Mouse (Mus musculus): ENCODE data around the gene Ep300. TPM values are rescaled to one million over a fixed set of nuclear protein-coding genes. Genes with fewer than 3 reads are reported as not detected.
"Not testable (repeated sequence)": the region's sequence is repeated elsewhere in the genome, so short reads cannot be mapped to it uniquely, and the experiment has no call there.

Ep300 gene
- total and polyA plus RNA-seq, 3 experiments = 26.4 to 232 (median 34.3) TPM

- Histone ChIP-seq H3K9me3 (replicated peaks) (no peaks in the 10 kb centered on the region), H3K4me1 (ENCODE audit: insufficient read depth, low read depth, low read length) (peaks cover 18% of the 10 kb centered on the region), H3K36me3 (replicated peaks) (peaks cover 33% of the 10 kb centered on the region), H3K27me3 (ENCODE audit: insufficient read depth, low read length) (peaks cover 23% of the 10 kb centered on the region), H3K4me3 (ENCODE audit: low read depth, low read length) (no peak overlapping the region)
- no peak for TF ChIP-seq GATA1 (IDR thresholded peaks at IDR 0.05; ENCODE audit: borderline replicate concordance, low read length)
- no peak for TF ChIP-seq POLR2AphosphoS5 (IDR thresholded peaks at IDR 0.05; ENCODE audit: insufficient replicate concordance, low read depth, low read length)
- no peak for TF ChIP-seq TAL1 (conservative IDR thresholded peaks at IDR 0.05; ENCODE audit: low read depth, low read length)
- TF ChIP-seq GATA2 (IDR thresholded peaks at IDR 0.05; ENCODE audit: borderline replicate concordance, low read depth, low read length) = no peak
- no peak for TF ChIP-seq CTCF (IDR thresholded peaks at IDR 0.05; ENCODE audit: low read depth, low read length)
- DNase-seq (ENCODE audit: low spot score) (no peak), ATAC-seq (ENCODE audit: extremely low read depth, insufficient number of reproducible peaks, low FRiP score, poor library complexity, severe bottlenecking) (no peak)
Measured at GRCm38 (mm10) chr15:81700161-81700560, 115.0 kb downstream of the Ep300 start.

DNA sequence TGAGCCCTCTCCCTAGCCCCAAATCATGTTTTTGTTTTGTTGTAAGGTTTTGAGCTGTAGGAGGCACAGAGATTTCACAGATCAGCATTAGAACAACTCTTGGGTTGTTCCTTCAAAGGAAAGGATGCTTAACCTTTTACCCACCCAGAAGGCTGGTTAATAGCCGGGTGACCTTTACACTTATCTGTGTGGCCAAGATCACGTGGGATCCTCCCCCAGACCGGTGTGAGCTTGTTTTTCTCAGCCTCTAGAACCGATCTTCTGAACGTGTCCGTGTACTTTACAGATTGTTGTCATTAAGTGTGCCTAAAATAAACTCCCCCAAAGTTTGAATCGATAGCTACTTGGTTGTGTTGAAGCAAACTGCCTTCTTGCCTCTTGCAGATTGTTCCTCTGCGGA is 115.5 kb downstream of the Ep300 start:
- Histone ChIP-seq H3K9me3 (replicated peaks) (no peaks in the 10 kb centered on the region), H3K4me1 (ENCODE audit: insufficient read depth, low read depth, low read length) (peaks cover 22% of the 10 kb centered on the region), H3K4me3 (ENCODE audit: low read depth, low read length) (no peak overlapping the region), H3K36me3 (replicated peaks) (peaks cover 37% of the 10 kb centered on the region), H3K27me3 (ENCODE audit: insufficient read depth, low read length) (peaks cover 20% of the 10 kb centered on the region)
- DNase-seq (ENCODE audit: low spot score) (no peak), ATAC-seq (ENCODE audit: extremely low read depth, insufficient number of reproducible peaks, low FRiP score, poor library complexity, severe bottlenecking) (no peak)
- TF ChIP-seq POLR2AphosphoS5 (IDR thresholded peaks at IDR 0.05; ENCODE audit: insufficient replicate concordance, low read depth, low read length) (no peak), GATA1 (IDR thresholded peaks at IDR 0.05; ENCODE audit: borderline replicate concordance, low read length) (no peak), CTCF (IDR thresholded peaks at IDR 0.05; ENCODE audit: low read depth, low read length) (no peak), GATA2 (IDR thresholded peaks at IDR 0.05; ENCODE audit: borderline replicate concordance, low read depth, low read length) (no peak), TAL1 (conservative IDR thresholded peaks at IDR 0.05; ENCODE audit: low read depth, low read length) (no peak)

DNA sequence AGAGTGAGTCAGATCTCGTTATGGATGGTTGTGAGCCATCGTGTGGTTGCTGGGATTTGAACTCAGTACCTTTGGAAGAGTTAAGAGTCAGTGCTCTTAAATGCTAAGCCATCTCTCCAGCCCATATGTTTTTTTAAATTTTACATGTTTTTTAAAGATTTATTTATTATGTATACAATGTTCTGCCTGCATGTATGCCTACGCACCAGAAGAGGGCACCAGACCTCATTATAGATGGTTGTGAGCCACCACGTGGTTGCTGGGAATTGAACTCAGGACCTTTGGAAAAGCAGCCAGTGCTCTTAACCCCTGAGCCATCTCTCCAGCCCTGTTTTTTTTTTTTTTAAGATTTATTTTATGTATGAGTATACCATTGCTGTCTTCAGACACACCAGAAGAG is 116.2 kb downstream of the Ep300 start:
- Histone ChIP-seq H3K4me1 (ENCODE audit: insufficient read depth, low read depth, low read length) (peaks cover 18% of the 10 kb centered on the region), H3K36me3 (replicated peaks) (peaks cover 45% of the 10 kb centered on the region), H3K27me3 (ENCODE audit: insufficient read depth, low read length) (peaks cover 13% of the 10 kb centered on the region)
- ATAC-seq (ENCODE audit: extremely low read depth, insufficient number of reproducible peaks, low FRiP score, poor library complexity, severe bottlenecking); H3K9me3 ChIP-seq (replicated peaks); H3K4me3 ChIP-seq (ENCODE audit: low read depth, low read length); DNase-seq (ENCODE audit: low spot score): not testable (repeated sequence)

Other genes starting within 250 kb of the Ep300 start
- 41.5 and 50.9 TPM in 2 replicates for gene Slc25a17, start 224.5 kb upstream of the Ep300 start, total RNA-seq (2014; fragmentation: Nextera tagmentation)
- gene Slc25a17, start 224.5 kb upstream of the Ep300 start, total RNA-seq (2017) = 58.2 and 64.8 TPM in 2 replicates
- gene Slc25a17, start 224.5 kb upstream of the Ep300 start, polyA plus RNA-seq (2012) = 1.8 and 2.2 TPM in 2 replicates
- 222 and 278 TPM in 2 replicates for gene St13, start 185.3 kb upstream of the Ep300 start, total RNA-seq (2014; fragmentation: Nextera tagmentation)
- gene St13, start 185.3 kb upstream of the Ep300 start, total RNA-seq (2017) = 264 and 337 TPM in 2 replicates
- 311 and 532 TPM in 2 replicates for gene St13, start 185.3 kb upstream of the Ep300 start, polyA plus RNA-seq (2012)
- gene Xpnpep3, start 185.2 kb upstream of the Ep300 start, total RNA-seq (2014; fragmentation: Nextera tagmentation) = 18.3 and 28.3 TPM in 2 replicates
- 18.8 and 22.9 TPM in 2 replicates for gene Xpnpep3, start 185.2 kb upstream of the Ep300 start, total RNA-seq (2017)
- gene Xpnpep3, start 185.2 kb upstream of the Ep300 start, polyA plus RNA-seq (2012) = 0.61 and 0.90 TPM in 2 replicates
- gene Dnajb7, start 177.1 kb upstream of the Ep300 start, total RNA-seq (2014; fragmentation: Nextera tagmentation) = not detected in 2 replicates
- 0.49 TPM in 1 of 2 replicates, not detected in the other for gene Dnajb7, start 177.1 kb upstream of the Ep300 start, total RNA-seq (2017)
- not detected in 2 replicates for gene Dnajb7, start 177.1 kb upstream of the Ep300 start, polyA plus RNA-seq (2012)
- 63.2 and 73.1 TPM in 2 replicates for gene Rbx1, start 119.1 kb upstream of the Ep300 start, total RNA-seq (2014; fragmentation: Nextera tagmentation)
- gene Rbx1, start 119.1 kb upstream of the Ep300 start, total RNA-seq (2017) = 358 and 361 TPM in 2 replicates
- 23.6 and 76.8 TPM in 2 replicates for gene Rbx1, start 119.1 kb upstream of the Ep300 start, polyA plus RNA-seq (2012)
- 39.9 and 82.0 TPM in 2 replicates for gene L3mbtl2, start 78.5 kb downstream of the Ep300 start, total RNA-seq (2014; fragmentation: Nextera tagmentation)
- gene L3mbtl2, start 78.5 kb downstream of the Ep300 start, total RNA-seq (2017) = 35.0 and 36.5 TPM in 2 replicates
- 13.8 and 21.8 TPM in 2 replicates for gene L3mbtl2, start 78.5 kb downstream of the Ep300 start, polyA plus RNA-seq (2012)
- gene Chadl, start 111.9 kb downstream of the Ep300 start, total RNA-seq (2014; fragmentation: Nextera tagmentation) = not detected in 2 replicates
- gene Chadl, start 111.9 kb downstream of the Ep300 start, total RNA-seq (2017) = 0.05 and 0.17 TPM in 2 replicates
- gene Chadl, start 111.9 kb downstream of the Ep300 start, polyA plus RNA-seq (2012) = not detected in 2 replicates
- 37.5 and 39.8 TPM in 2 replicates for gene Zc3h7b, start 159.7 kb downstream of the Ep300 start, total RNA-seq (2014; fragmentation: Nextera tagmentation)
- gene Zc3h7b, start 159.7 kb downstream of the Ep300 start, total RNA-seq (2017) = 14.2 and 14.3 TPM in 2 replicates
- 66.6 and 76.7 TPM in 2 replicates for gene Zc3h7b, start 159.7 kb downstream of the Ep300 start, polyA plus RNA-seq (2012)
- 58.2 and 71.6 TPM in 2 replicates for gene Rangap1, start 160.2 kb downstream of the Ep300 start, total RNA-seq (2014; fragmentation: Nextera tagmentation)
- gene Rangap1, start 160.2 kb downstream of the Ep300 start, total RNA-seq (2017) = 114 and 115 TPM in 2 replicates
- gene Rangap1, start 160.2 kb downstream of the Ep300 start, polyA plus RNA-seq (2012) = 183 and 245 TPM in 2 replicates
- 23.2 and 28.1 TPM in 2 replicates for gene Tef, start 217.1 kb downstream of the Ep300 start, total RNA-seq (2014; fragmentation: Nextera tagmentation)
- gene Tef, start 217.1 kb downstream of the Ep300 start, total RNA-seq (2017) = 61.5 and 61.7 TPM in 2 replicates
- 69.5 and 75.8 TPM in 2 replicates for gene Tef, start 217.1 kb downstream of the Ep300 start, polyA plus RNA-seq (2012)

Data from G1E (cell line).